Mouse (Mus musculus) urinary bladder, postnatal 10 days (tissue): Measurements from ENCODE around the gene Bcl11a.
"Not testable (repeated sequence)": the region's sequence is repeated elsewhere in the genome, so short reads cannot be mapped to it uniquely, and the experiment has no call there.

Experiments used
- DNase-seq: peaks from one replicate; pipeline ENCODE4 v3.0.0; 2022; ENCODE audit warnings: low spot score

Gene Bcl11a

GRCm38 (mm10) chr11:24100449-24101070, 22.7 kb downstream of the Bcl11a start:
- no peak for DNase-seq

GRCm38 (mm10) chr11:24101625-24102024, 23.8 kb downstream of the Bcl11a start:
- DNase-seq, result no peak

- no peak for DNase-seq
Observed at GRCm38 (mm10) chr11:24102372-24102771, 24.5 kb downstream of the Bcl11a start.

- no peak for DNase-seq
Observed at GRCm38 (mm10) chr11:24103128-24103742, 25.4 kb downstream of the Bcl11a start.

- DNase-seq, result no peak
Observed at GRCm38 (mm10) chr11:24107414-24107813, 29.6 kb downstream of the Bcl11a start.

- no peak for DNase-seq
Observed at GRCm38 (mm10) chr11:24108974-24109373, 31.1 kb downstream of the Bcl11a start.

GRCm38 (mm10) chr11:24109388-24109787, 31.5 kb downstream of the Bcl11a start:
- no peak for DNase-seq

GRCm38 (mm10) chr11:24110113-24110512, 32.3 kb downstream of the Bcl11a start:
- DNase-seq, result no peak

GRCm38 (mm10) chr11:24111720-24112119, 33.9 kb downstream of the Bcl11a start:
- DNase-seq, result no peak

- no peak for DNase-seq
Observed at GRCm38 (mm10) chr11:24115017-24115752, 37.3 kb downstream of the Bcl11a start.

- no peak for DNase-seq
Observed at GRCm38 (mm10) chr11:24116041-24116440, 38.2 kb downstream of the Bcl11a start.

- no peak for DNase-seq
Observed at GRCm38 (mm10) chr11:24116582-24117318, 38.9 kb downstream of the Bcl11a start.

- no peak for DNase-seq
Observed at GRCm38 (mm10) chr11:24121136-24121535, 43.3 kb downstream of the Bcl11a start.

- DNase-seq, result no peak
Observed at GRCm38 (mm10) chr11:24122899-24123298, 45.0 kb downstream of the Bcl11a start.

GRCm38 (mm10) chr11:24123991-24124390, 46.1 kb downstream of the Bcl11a start:
- DNase-seq, result no peak

- DNase-seq, result no peak
Observed at GRCm38 (mm10) chr11:24125098-24125497, 47.2 kb downstream of the Bcl11a start.

- no peak for DNase-seq
Observed at GRCm38 (mm10) chr11:24128001-24128400, 50.1 kb downstream of the Bcl11a start.

GRCm38 (mm10) chr11:24128880-24129279, 51.0 kb downstream of the Bcl11a start:
- not testable (repeated sequence) for DNase-seq

GRCm38 (mm10) chr11:24129358-24130185, 51.7 kb downstream of the Bcl11a start:
- no peak for DNase-seq

GRCm38 (mm10) chr11:24130186-24130760, 52.4 kb downstream of the Bcl11a start:
- DNase-seq, result no peak

- no peak for DNase-seq
Observed at GRCm38 (mm10) chr11:24131818-24132217, 54.0 kb downstream of the Bcl11a start.
